In the genomic region with DNA sequence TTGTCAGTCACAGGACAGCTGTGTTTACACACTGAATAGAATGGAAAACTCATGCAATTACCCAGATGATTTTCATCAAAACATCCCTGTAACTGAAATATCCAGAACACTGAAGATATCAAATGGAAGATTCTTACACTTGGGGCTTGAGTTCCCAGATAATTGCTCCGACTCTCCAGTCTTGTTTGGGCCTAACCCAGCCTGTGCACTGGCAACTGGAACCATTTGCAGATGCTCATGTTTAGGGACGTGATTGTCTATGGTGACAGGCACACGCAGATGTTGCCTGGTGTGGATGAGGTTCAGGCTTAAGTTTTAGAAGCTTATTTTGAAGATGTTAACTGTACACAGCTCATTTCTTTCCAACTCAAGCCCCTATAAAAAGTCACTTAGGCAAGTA, we compare ENCODE assay signal across 13 mouse cellular contexts.
"Had no signal": no experiment of that assay in that cellular context is flagged by ENCODE, and none has a peak within 500 bp of the region (broad histone marks: within the 10 kb centered on the region; RNA-seq: fewer than 3 reads in every experiment).

No protein-coding gene starts in this region.

- H3K4me2 ChIP-seq: liver, embryonic 13.5 days; midbrain, embryonic 13.5 days had no signal

- ATAC-seq: lung, postnatal 0 days; midbrain, embryonic 13.5 days had no signal

- H3K4me3 ChIP-seq: layer of hippocampus, adult 2 months; left cerebral cortex, adult 2 months; liver, embryonic 13.5 days; midbrain, embryonic 10.5 days; midbrain, embryonic 13.5 days had no signal

- H3K9me3 ChIP-seq: liver, embryonic 13.5 days; midbrain, embryonic 10.5 days; midbrain, embryonic 13.5 days had no signal

- H3K9ac ChIP-seq: liver, embryonic 13.5 days; midbrain, embryonic 13.5 days had no signal

- H3K36me3 ChIP-seq: liver, embryonic 13.5 days; midbrain, embryonic 10.5 days; midbrain, embryonic 13.5 days had no signal

- H3K27me3 ChIP-seq: liver, embryonic 13.5 days; megakaryocyte, embryonic 14.5 days; midbrain, embryonic 13.5 days had no signal

- H3K4me1 ChIP-seq: liver, embryonic 13.5 days; megakaryocyte, embryonic 14.5 days had no signal

- H3K27ac ChIP-seq: kidney, postnatal 0 days; layer of hippocampus, adult 2 months; left cerebral cortex, adult 2 months; liver, embryonic 13.5 days; midbrain, embryonic 10.5 days; midbrain, embryonic 13.5 days; stomach, postnatal 0 days had no signal

- DNase-seq: kidney, postnatal 25 days; layer of hippocampus, adult 9-11 months; liver, embryonic 13.5 days; lung, adult 2 months; thymus, postnatal 25 days had no signal
